Mouse (Mus musculus) right cerebral cortex, postnatal 25 days (tissue): ENCODE measurements around the gene Fhit.

Source experiments
- DNase-seq: peaks from one replicate; pipeline ENCODE4 v3.0.0; 2022

Fhit gene

DNA sequence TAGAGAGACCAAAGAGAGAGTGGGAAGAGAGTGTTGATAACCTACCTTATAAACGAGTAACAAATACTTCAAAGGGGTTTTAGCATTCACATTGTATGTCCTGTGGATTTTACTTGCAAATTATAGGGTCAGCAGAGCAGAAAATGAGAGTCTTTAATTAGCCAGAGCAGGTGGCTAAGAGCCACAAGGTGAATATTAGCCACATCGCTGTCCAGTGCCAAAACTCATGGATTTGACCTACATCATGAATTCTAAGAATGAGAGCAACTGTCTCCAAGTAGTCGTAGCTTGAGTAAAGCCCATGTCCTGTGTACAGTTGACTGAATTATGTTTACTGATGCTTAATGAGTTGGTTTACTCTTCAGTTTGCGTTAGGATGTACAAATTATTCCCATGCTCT is 1039.7 kb downstream of the Fhit start:
- DNase-seq: no peak

DNA sequence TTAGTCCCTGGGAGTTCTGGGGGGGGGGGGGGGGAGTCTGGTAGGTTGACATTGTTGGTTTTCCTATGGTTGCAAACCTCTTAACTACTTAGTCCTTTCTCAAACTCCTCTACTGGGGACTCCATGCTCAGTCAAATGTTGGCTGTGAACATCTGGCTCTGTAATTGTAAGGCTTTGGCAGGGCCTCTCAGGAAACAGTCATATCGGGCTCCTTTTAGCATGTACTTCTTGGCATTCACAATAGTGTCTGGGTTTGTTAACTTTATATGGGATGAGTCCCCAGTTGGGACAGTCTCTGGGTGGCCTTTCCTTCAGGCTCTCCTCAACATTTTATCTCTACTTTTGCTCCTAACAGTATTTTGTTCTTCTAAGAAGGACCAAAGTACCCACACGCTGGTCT is 1065.6 kb downstream of the Fhit start:
- DNase-seq: no peak

DNA sequence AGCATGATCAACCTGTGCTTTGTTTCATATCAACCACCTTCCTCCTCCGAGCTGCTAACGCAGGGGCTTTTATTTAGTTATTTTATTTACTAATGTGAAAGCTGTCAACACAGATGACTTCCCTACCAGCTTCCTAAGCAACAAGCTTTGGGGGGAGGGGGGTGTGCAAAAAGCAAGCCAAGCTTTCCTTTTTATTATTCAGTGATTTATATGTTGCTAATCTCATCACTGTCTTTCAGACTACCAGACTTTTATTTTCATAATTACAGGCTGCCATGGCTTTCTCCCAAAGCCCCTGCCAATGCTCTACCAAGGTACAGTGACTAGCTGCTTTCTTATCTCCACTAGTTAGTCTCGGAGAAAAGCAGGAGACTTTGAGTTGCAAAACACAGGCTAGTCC is 1082.8 kb downstream of the Fhit start:
- DNase-seq: no peak

- no peak for DNase-seq
Measured at GRCm38 (mm10) chr14:10049947-10050346, 1111.9 kb downstream of the Fhit start.

DNA sequence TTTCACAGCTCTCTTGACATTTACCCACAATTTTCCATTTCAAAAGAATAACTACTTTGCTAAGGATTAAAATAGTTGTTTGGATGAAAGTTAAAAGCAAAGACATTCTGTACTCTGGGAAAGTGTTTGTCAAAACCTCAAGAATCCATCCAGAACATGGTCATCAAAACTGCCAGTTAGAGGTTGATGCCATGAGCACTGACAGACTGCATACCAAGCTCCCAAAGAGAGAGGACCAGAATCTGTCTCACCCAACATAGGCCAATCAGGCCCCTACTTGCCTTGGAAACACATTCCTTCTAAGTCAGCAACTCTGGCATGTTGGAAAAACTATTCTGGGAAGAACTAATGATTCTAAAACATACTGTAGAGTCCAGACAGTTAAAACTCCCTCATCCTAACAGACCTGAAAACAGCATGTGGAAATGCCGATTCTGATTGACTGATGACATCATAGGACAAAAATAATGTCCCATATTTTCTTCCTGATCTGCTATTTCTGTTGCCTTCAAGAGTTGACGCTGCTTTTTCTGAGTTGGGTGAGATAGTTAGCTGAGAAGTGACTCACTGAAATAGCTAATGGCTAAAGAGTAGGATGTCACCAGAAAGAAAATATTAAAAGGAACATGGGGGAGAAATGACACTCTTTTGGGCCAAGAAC is 1114.6 kb downstream of the Fhit start:
- DNase-seq: no peak

DNA sequence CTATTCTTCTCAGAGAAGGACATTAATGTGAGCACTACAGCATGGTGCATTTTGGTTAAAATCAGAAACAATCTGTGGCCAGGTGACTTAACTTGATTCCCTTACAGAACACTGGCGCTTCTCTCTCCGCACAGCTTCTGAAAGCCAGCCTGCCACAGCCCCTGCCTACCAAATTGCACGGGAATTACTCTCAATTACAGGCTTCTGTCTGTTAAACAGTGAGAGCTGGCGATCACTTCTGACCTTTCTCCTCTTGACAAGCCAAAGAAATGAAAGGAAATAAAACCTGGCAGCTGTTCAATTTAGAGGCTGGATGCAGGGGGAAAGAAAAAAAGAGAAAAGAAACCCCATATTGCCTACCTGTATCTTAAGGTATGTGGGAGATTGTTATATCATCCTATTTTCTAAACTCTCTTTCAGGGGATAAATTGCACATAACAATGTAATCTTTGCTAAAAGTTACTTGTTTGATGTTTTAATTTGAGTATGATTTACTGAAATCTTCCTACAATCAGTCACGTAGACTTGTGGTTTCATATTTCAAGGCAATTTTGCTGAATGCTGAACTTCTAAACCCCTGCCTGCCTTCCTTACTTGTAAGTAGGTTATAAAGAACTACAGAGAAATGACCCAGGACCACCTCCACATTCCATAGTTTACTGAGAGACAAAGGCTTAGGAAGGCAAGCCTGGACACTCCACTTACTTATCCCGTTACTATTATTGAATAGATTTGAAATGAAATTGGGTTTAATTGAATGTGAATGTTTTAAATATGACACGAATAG is 1115.3 kb downstream of the Fhit start:
- no peak for DNase-seq

GRCm38 (mm10) chr14:10038021-10038420 is 1123.8 kb downstream of the Fhit start:
- DNase-seq: no peak

- DNase-seq: no peak
Measured at GRCm38 (mm10) chr14:10036685-10037215, 1125.1 kb downstream of the Fhit start.

GRCm38 (mm10) chr14:10035682-10036081 is 1126.2 kb downstream of the Fhit start:
- no peak for DNase-seq

DNA sequence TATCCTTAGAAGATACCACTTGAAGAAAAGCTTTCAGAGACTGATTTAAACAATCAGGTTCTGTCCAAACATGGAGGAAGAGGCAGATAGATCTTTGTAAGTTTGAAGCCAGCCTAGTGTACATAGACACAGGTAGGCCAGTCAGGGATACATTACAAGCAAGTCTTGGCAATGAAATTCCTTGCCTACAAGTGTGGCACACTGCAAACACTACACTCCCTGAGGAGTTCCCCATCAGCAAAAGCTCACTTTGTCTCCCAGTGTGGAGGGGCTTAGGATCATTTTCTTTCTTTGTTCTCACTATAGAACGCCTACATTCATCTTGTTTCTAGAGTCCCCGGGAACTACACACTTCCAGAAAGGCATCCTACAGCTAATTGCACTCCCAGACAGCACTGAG is 1126.6 kb downstream of the Fhit start:
- no peak for DNase-seq

- no peak for DNase-seq
Measured at GRCm38 (mm10) chr14:10023382-10023781, 1138.5 kb downstream of the Fhit start.

GRCm38 (mm10) chr14:10022304-10022703 is 1139.5 kb downstream of the Fhit start:
- DNase-seq: no peak

DNA sequence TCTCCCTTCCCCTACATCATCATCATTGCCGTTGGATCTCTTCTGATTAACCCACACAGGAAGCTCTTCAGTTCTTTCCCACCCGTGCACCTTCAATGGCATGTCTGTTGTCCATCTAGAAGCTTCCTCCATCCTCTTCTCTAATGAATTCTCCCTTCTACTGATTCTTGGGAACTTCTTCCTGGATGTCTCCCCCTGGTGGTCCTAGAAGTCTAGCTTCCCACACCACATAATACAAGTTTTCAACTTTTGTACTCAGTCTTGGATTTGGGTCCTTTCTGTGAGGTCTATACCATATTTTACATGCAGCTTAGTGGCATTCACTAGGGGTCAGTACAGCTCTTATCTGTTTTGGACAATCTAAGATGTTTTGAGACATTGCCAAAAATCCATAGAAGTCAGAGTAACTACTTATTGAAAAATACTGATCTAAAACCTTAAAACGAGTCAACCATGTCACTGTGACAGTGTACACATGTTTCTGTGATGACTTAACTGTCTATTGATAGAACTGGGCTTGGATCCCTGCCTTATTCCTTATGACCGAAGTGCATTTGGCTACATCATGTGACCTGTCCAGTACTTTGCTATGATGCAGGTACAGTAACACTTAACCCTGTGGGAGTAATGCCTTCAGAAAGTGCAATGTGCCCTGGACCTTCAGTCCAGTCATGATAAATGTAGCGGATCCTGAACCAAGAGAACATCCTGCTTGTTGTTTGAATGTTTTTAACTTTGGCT is 1141.3 kb downstream of the Fhit start:
- DNase-seq: no peak

- DNase-seq: no peak
Measured at GRCm38 (mm10) chr14:10013817-10014266, 1148.0 kb downstream of the Fhit start.

DNA sequence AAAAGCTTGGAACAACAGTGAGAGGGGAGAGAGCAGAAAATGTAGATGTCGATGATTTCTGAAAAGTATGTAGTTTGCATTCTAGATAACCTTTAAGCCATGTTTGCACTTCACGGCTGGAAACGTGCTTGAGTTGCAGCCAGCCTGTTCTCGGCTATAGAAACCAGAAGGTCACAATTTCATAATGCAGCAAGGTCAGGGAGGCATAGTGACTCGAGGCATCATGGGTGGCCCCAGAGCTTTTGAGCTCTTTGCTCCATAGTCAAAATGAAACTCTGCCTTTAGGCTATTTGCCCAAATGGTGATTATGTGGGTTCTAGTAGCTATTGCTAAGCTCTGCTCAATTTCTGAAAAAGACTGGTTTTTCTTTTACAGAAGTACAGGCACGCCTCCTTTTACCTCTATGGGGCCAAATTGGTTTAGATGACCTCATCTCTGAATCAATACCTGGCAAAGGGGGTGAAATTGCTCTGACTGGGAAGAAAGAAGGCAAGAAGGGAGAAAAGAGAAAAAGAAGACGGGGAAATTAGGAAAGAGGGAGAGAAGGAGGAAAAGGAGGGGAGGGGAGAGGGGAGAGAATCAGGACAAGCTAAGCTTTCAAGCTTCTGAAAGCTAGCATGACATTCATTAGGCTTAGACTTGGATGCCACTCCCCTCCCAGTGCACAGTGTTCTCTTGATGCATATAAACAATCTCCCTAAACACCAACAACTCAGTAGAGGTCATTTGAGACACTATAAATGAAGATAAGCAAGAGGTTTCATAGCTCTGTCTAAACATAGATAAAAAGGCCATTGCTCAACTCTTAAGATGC is 1148.6 kb downstream of the Fhit start:
- DNase-seq: no peak

DNA sequence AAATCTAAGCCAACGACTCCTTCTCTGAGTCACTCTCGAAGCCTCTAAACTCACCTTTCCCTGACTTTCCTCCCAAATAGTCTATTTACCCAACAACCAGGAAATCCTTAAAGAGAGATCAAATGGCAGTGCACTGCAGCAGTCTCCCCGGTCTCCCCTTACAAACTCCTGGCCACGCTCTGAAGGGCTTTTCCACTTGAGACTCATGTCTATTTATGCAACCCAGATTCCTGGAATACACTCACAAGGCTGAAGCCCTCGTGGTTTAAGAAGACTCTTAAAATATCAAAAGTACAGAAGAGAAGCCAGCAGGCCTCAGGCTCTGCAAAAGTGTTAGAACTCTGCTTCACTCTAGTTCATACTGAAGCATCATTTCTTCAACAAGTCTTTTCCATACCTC is 1155.6 kb downstream of the Fhit start:
- DNase-seq: no peak

- DNase-seq: no peak
Measured at GRCm38 (mm10) chr14:10003847-10004246, 1158.0 kb downstream of the Fhit start.

DNA sequence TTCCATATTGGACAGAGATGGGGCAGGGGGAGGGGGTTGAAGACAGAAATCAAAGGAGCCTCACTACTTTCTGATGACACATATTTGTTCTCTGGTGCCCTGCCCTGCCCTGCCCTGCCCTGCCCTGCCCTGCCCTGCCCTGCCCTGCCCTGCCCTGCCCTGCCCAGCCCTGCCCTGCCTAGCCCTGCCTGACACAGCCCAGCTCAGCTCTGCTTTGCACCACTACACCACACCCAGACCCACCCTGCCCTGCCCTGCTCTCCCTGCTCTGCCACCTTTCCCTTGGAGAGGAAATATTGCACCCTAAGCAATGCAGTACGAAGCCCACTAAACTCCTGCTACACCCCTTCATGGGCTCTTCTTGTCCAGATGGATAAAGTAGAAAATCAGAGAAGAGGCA is 1171.2 kb downstream of the Fhit start:
- DNase-seq: no peak

DNA sequence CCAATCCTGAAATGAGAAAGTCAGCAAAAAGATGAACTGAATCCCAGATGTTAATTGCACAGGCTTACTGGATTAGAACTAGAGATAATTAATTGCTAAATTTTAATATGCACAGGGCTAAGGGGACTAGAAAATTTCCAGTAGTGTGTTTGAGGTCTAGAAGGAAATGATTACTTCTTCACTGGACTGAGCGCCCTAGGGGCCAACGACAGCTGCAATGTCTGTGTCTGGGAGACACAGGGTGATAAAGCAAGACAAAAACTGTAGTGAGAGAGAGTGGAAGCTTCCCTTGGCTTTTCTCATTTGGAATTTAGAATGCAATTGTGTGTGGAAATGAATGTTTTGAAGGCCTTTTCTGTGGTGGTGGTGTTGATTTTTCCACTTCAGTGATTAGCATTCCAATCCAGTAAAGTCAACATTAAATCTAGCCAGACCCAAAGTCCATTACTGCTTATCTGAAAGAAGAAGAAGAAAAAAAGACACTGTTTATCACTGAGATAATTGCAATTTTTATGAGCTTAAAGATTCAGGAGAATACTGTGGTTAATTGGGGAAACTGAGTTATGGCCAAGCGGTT is 1184.8 kb downstream of the Fhit start:
- no peak for DNase-seq

GRCm38 (mm10) chr14:9974402-9974801 is 1187.4 kb downstream of the Fhit start:
- no peak for DNase-seq

GRCm38 (mm10) chr14:9963853-9964252 is 1198.0 kb downstream of the Fhit start:
- no peak for DNase-seq

DNA sequence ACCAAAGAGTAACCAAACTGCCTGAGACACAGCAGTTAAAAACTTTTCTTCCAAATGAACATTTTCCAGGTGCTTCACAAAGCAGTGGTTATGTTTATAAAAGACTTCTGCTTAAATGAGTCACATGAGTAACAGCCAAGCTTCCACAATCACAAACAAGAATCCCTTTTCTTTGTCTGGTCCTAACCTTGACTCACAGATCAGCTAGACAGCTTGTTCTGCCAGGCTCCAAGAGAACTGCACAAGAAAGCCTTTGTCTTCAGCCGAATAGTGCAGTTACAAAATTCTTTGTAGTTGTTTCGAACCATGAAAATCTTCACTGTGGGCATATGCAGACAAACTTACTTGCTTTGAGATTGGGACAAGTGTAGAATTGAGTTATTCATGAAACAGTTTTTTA is 1201.4 kb downstream of the Fhit start:
- no peak for DNase-seq
